Mouse (Mus musculus): ENCODE results near the gene Fam19a1.
"Not testable (repeated sequence)": the region's sequence is repeated elsewhere in the genome, so short reads cannot be mapped to it uniquely, and the experiment has no call there.

The Fam19a1 gene

GRCm38 (mm10) chr6:96112854-96113253 is at the start of gene Fam19a1:
Gene Fam19a1, plus strand, starts transcription at chr6:96113154.
- in situ Hi-C loops (cut with MseI, MboI) = no loop called here

GRCm38 (mm10) chr6:96071080-96071479 is 41.9 kb upstream of the Fam19a1 start:
- in situ Hi-C loops (cut with MseI, MboI) = no loop called here

GRCm38 (mm10) chr6:96071567-96071966 is 41.4 kb upstream of the Fam19a1 start:
- in situ Hi-C loops (cut with MseI, MboI) = no loop called here

- in situ Hi-C loops (cut with MseI, MboI) = no loop called here
Measured at GRCm38 (mm10) chr6:96089961-96090360, 23.0 kb upstream of the Fam19a1 start.

- in situ Hi-C loops (cut with MseI, MboI) = no loop called here
Measured at GRCm38 (mm10) chr6:96093716-96094115, 19.2 kb upstream of the Fam19a1 start.

- in situ Hi-C loops (cut with MseI, MboI) = no loop called here
Measured at GRCm38 (mm10) chr6:96098225-96098624, 14.7 kb upstream of the Fam19a1 start.

- in situ Hi-C loops (cut with MseI, MboI) = no loop called here
Measured at GRCm38 (mm10) chr6:96111656-96112055, 1.3 kb upstream of the Fam19a1 start.

- in situ Hi-C loops (cut with MseI, MboI) = no loop called here
Measured at GRCm38 (mm10) chr6:96114151-96114550, 1.2 kb downstream of the Fam19a1 start.

- in situ Hi-C loops (cut with MseI, MboI) = no loop called here
Measured at GRCm38 (mm10) chr6:96116148-96116533, 3.2 kb downstream of the Fam19a1 start.

GRCm38 (mm10) chr6:96116534-96117272 is 3.7 kb downstream of the Fam19a1 start:
- in situ Hi-C loops (cut with MseI, MboI) = no loop called here

GRCm38 (mm10) chr6:96143326-96143725 is 30.4 kb downstream of the Fam19a1 start:
- in situ Hi-C loops (cut with MseI, MboI) = no loop called here

- in situ Hi-C loops (cut with MseI, MboI) = no loop called here
Measured at GRCm38 (mm10) chr6:96165403-96165802, 52.4 kb downstream of the Fam19a1 start.

GRCm38 (mm10) chr6:96165818-96166379 is 52.9 kb downstream of the Fam19a1 start, which contains the start of gene 1700123L14Rik:
Gene 1700123L14Rik, minus strand, starts transcription at chr6:96166243.
- in situ Hi-C loops (cut with MseI, MboI) = no loop called here

GRCm38 (mm10) chr6:96167031-96167430 is 54.1 kb downstream of the Fam19a1 start:
- in situ Hi-C loops (cut with MseI, MboI) = no loop called here

GRCm38 (mm10) chr6:96173681-96174080 is 60.7 kb downstream of the Fam19a1 start:
- in situ Hi-C loops (cut with MseI, MboI) = no loop called here

- in situ Hi-C loops (cut with MseI, MboI) = no loop called here
Measured at GRCm38 (mm10) chr6:96178530-96178929, 65.6 kb downstream of the Fam19a1 start.

GRCm38 (mm10) chr6:96183392-96183791 is 70.4 kb downstream of the Fam19a1 start:
- in situ Hi-C loops (cut with MseI, MboI) = no loop called here

- in situ Hi-C loops (cut with MseI, MboI) = no loop called here
Measured at GRCm38 (mm10) chr6:96186517-96186916, 73.6 kb downstream of the Fam19a1 start.

- in situ Hi-C loops (cut with MseI, MboI) = not testable (repeated sequence)
Measured at GRCm38 (mm10) chr6:96198991-96199390, 86.0 kb downstream of the Fam19a1 start.

- in situ Hi-C loops (cut with MseI, MboI) = no loop called here
Measured at GRCm38 (mm10) chr6:96205395-96205794, 92.4 kb downstream of the Fam19a1 start.

- in situ Hi-C loops (cut with MseI, MboI) = no loop called here
Measured at GRCm38 (mm10) chr6:96234806-96235205, 121.9 kb downstream of the Fam19a1 start.

- in situ Hi-C loops (cut with MseI, MboI) = no loop called here
Measured at GRCm38 (mm10) chr6:96244320-96244719, 131.4 kb downstream of the Fam19a1 start.

- in situ Hi-C loops (cut with MseI, MboI) = no loop called here
Measured at GRCm38 (mm10) chr6:96252001-96252400, 139.0 kb downstream of the Fam19a1 start.
